Mouse (Mus musculus) ES-E14 (cell line): ENCODE data around the gene Mpp6.

ENCODE experiments used
- CHD2 ChIP-seq: IDR thresholded peaks from 2 replicates; pipeline ENCODE4 v1.6.1; 2014; ENCODE audit warnings: mild to moderate bottlenecking, low read depth, low read length, inconsistent platforms
- HCFC1 ChIP-seq: IDR thresholded peaks from 2 replicates; pipeline ENCODE4 v1.6.1; 2012; ENCODE audit warnings: low read length, inconsistent platforms, borderline replicate concordance; ENCODE audit not compliant: insufficient read depth
- MAFK ChIP-seq: IDR thresholded peaks from 2 replicates; pipeline ENCODE4 v1.6.1; 2014; ENCODE audit warnings: mild to moderate bottlenecking, low read depth, low read length, inconsistent platforms; ENCODE audit not compliant: insufficient read depth
- ZC3H11A ChIP-seq: IDR thresholded peaks from 2 replicates; pipeline ENCODE4 v1.6.1; 2012; ENCODE audit warnings: low read depth, mild to moderate bottlenecking, inconsistent platforms, low read length, borderline replicate concordance

- no peak for TF ChIP-seq ZC3H11A
- TF ChIP-seq MAFK, result no peak
- TF ChIP-seq CHD2, result no peak
- no peak for TF ChIP-seq HCFC1
These were observed 53.0 kb downstream of the Mpp6 start for GRCm38 (mm10) chr6:50163013-50163412.
